Comparison of ENCODE assay signal across 8 mouse cellular contexts in the genomic region with DNA sequence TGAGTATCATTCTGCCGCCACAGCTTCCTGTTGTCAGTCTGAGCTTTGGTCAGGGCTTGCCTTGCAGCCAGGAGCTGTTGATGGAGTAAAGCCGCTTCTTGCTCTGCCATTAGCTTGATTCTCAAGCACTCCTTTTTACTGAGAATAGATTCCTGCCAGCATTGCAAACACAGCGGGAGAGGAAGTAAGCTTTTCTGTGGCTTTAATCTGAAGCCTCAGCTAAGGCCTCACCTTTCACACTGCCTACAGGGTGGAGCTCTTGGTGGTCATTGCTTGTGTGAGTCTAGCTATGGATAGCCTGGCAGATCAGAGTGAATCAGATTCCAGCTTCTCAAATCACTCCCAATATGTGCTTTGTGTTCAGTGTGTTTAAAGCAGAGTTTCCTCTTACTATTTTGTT. TPM values are rescaled to one million over a fixed set of nuclear protein-coding genes. Genes with fewer than 3 reads are reported as not detected.
DNase-seq lines count a peak whose midpoint lies in the region; ATAC-seq lines count a peak whose summit lies in the region.
"Had no signal": no experiment of that assay in that cellular context is flagged by ENCODE, and none has a peak within 500 bp of the region (broad histone marks: within the 10 kb centered on the region; RNA-seq: fewer than 3 reads in every experiment).

No protein-coding gene starts in this region.

- ATAC-seq in lung, embryonic 16.5 days (ENCODE audit: low read depth), result no peak
- peak; percentile 32 for ATAC-seq in activated CD4-positive, CD25-positive, alpha-beta regulatory T cell, adult 4 months
- no peak for ATAC-seq in hindbrain, embryonic 12.5 days (ENCODE audit: low FRiP score)

- H3K27me3 ChIP-seq in lung, embryonic 16.5 days (ENCODE audit: control insufficient read depth, insufficient read depth, low read depth, low read length), result no peaks in the 10 kb centered on the region
- no peaks in the 10 kb centered on the region for H3K27me3 ChIP-seq in limb, embryonic 10.5 days (ENCODE audit: low read depth, poor library complexity, severe bottlenecking)
- 0 out of 2 replicates have a peak, but pooled peaks cover 2% of the 10 kb centered on the region for H3K27me3 ChIP-seq in hindbrain, embryonic 12.5 days
- H3K27me3 ChIP-seq: neural tube, embryonic 15.5 days had no signal

- DNase-seq in lung, postnatal 14 days, result no peak
- no peak for DNase-seq in limb, embryonic 10.5 days (ENCODE audit: low spot score)
- peak; percentile 33 for DNase-seq in thymus, postnatal 14 days
- no peak for DNase-seq in frontal cortex, adult 2 months (ENCODE audit: extremely low spot score in 1 of 2, low spot score in 1 of 2)

- H3K36me3 ChIP-seq in lung, embryonic 16.5 days (ENCODE audit: control insufficient read depth, insufficient read depth, low read length), result no peaks in the 10 kb centered on the region
- peaks cover 3% of the 10 kb centered on the region; the same call in 1 of the 2 replicates for H3K36me3 ChIP-seq in limb, embryonic 10.5 days
- H3K36me3 ChIP-seq in hindbrain, embryonic 12.5 days, result no peaks in the 10 kb centered on the region
- H3K36me3 ChIP-seq: neural tube, embryonic 15.5 days had no signal

- no peak overlapping the region for H3K9ac ChIP-seq in lung, embryonic 16.5 days (ENCODE audit: low read length)
- H3K9ac ChIP-seq in hindbrain, embryonic 12.5 days, result no peak overlapping the region
- H3K9ac ChIP-seq: neural tube, embryonic 15.5 days had no signal

- no peak overlapping the region for H3K4me2 ChIP-seq in lung, embryonic 16.5 days (ENCODE audit: low read depth, low read length)
- no peak overlapping the region for H3K4me2 ChIP-seq in hindbrain, embryonic 12.5 days (replicated peaks)
- H3K4me2 ChIP-seq: neural tube, embryonic 15.5 days had no signal

- peaks cover 11% of the 10 kb centered on the region; the same call in 1 of the 2 replicates for H3K4me1 ChIP-seq in lung, embryonic 16.5 days (replicated peaks; ENCODE audit: control insufficient read depth, insufficient read depth, low read length)
- H3K4me1 ChIP-seq in limb, embryonic 10.5 days, result peaks cover 38% of the 10 kb centered on the region
- H3K4me1 ChIP-seq in hindbrain, embryonic 12.5 days, result peaks cover 5% of the 10 kb centered on the region; the same call in 1 of the 2 replicates

- H3K4me3 ChIP-seq in lung, embryonic 16.5 days (ENCODE audit: low read length), result no peak overlapping the region
- H3K4me3 ChIP-seq in limb, embryonic 10.5 days, result no peak overlapping the region
- H3K4me3 ChIP-seq in hindbrain, embryonic 12.5 days, result no peak overlapping the region
- H3K4me3 ChIP-seq: neural tube, embryonic 15.5 days had no signal

- WGBS in lung, embryonic 16.5 days, result 35% methylated on average over 3 of the region's 3 CpGs
- 32% methylated on average over 3 of the region's 3 CpGs for WGBS in limb, embryonic 10.5 days
- 27% methylated on average over 3 of the region's 3 CpGs for WGBS in hindbrain, embryonic 12.5 days

- peak overlapping the region; percentile 4; the same call in 1 of the 2 replicates for H3K27ac ChIP-seq in lung, embryonic 16.5 days (ENCODE audit: low read length)
- peak overlapping the region; percentile 61 for H3K27ac ChIP-seq in limb, embryonic 10.5 days
- H3K27ac ChIP-seq in hindbrain, embryonic 12.5 days, result no peak overlapping the region
- H3K27ac ChIP-seq: neural tube, embryonic 15.5 days had no signal

- peaks cover 4% of the 10 kb centered on the region for H3K9me3 ChIP-seq in lung, embryonic 16.5 days (ENCODE audit: control insufficient read depth, low read length)
- H3K9me3 ChIP-seq in limb, embryonic 10.5 days (replicated peaks), result peaks cover 4% of the 10 kb centered on the region; the same call in 1 of the 2 replicates
- H3K9me3 ChIP-seq in hindbrain, embryonic 12.5 days (replicated peaks), result peaks cover 6% of the 10 kb centered on the region

RNA-seq across cellular contexts. Expression of a gene that starts 33.1 kb away (rescaled TPM):
- 169 and 185 TPM in 2 replicates for polyA plus RNA-seq in lung, embryonic 16.5 days (2015; fragmentation: Nextera tagmentation; extraction: Ambion mirVana)
- 100 to 1,000 TPM; 202 to 222 TPM for polyA plus RNA-seq in activated CD4-positive, CD25-positive, alpha-beta regulatory T cell, adult 4 months (2017; shearing (Covaris generic))
- 131 and 146 TPM in 2 replicates for polyA plus RNA-seq in limb, embryonic 10.5 days (2016; fragmentation: Nextera tagmentation; extraction: Ambion mirVana)
- 106 and 118 TPM in 2 replicates for polyA plus RNA-seq in hindbrain, embryonic 12.5 days (2016; fragmentation: Nextera tagmentation; extraction: Ambion mirVana)
- polyA plus RNA-seq in frontal cortex, adult 2 months (2012; rRNA removed), result 57.4 and 65.6 TPM in 2 replicates
